Mouse (Mus musculus): ENCODE results near the gene Arvcf.

Arvcf gene

DNA sequence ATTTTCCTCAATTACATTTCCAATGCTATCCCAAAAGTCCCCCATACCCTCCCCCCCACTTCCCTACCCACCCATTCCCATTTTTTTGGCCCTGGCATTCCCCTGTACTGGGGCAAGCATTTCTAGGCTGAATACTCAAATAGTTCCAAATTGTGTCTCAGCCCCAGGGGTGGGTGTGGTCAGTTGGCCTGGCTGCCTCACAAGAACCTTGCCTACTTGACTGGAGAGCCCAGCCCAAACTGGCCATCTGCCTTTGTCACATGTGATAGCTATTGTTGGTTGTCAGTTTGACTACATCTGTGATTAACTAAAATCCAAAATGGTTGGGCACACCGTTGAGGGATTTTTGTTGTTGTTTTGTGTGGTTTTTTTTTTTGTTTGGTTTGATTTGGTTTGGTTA is 9.0 kb downstream of the Arvcf start:
- DNase-seq: no peak

DNA sequence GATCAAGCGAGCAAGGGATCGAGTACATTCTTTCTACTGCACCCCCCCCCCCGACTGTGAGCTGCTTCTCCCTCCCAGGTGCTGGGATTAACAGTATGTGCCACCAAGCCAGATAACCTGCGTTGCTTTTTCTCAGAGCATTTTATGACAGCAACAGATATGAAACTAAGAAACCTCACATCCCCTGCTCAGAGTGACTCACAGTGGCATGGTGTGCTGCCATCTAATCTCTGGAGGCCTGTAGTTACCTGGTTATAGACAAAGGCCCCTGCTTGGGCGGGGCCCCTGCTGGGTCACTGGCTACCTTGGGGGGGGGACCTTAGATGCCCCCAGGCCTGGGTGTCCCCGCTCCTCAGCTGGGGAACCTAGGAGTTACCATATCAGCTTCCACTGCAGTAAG is 10.0 kb downstream of the Arvcf start:
- no peak for DNase-seq

- DNase-seq: peak; percentile 64
Measured at GRCm38 (mm10) chr16:18360151-18360805, 12.3 kb downstream of the Arvcf start.

GRCm38 (mm10) chr16:18362948-18363347 is 15.0 kb downstream of the Arvcf start:
- no peak for DNase-seq

GRCm38 (mm10) chr16:18366849-18367248 is 18.9 kb downstream of the Arvcf start:
- DNase-seq: no peak

GRCm38 (mm10) chr16:18370197-18370596 is 22.2 kb downstream of the Arvcf start:
- DNase-seq: no peak

GRCm38 (mm10) chr16:18373632-18374031 is 25.6 kb downstream of the Arvcf start:
- no peak for DNase-seq

DNA sequence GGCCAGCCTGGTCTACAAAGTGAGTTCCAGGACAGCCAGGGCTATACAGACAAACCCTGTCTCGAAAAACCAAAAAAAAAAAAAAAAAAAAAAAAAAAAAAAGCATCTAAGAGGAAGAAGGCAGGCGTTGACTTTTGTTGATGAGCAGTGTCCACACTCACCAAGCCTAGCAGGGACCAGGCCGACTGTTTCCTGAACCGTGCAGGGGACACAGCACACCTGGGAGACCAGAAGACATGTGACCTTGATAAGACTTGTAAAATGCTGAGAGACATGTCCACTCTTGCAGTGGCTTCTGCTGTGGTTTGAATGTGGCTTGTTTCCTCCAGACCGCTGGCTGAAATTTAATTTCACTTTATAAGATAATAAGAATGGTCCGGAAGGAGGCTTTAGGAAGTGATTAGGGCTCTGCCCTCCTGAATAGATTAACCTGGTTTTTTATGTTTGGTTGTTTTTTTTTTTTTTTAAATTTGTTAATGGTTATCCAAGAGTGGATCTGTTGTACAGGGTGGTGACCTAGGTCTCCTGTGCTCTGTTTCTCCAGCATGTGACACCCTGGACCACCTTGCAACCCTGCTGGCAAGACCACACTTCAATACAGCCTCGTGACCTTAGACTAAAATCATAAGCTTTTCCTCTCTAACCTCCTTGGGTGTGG is 28.4 kb downstream of the Arvcf start:
- DNase-seq: no peak

DNA sequence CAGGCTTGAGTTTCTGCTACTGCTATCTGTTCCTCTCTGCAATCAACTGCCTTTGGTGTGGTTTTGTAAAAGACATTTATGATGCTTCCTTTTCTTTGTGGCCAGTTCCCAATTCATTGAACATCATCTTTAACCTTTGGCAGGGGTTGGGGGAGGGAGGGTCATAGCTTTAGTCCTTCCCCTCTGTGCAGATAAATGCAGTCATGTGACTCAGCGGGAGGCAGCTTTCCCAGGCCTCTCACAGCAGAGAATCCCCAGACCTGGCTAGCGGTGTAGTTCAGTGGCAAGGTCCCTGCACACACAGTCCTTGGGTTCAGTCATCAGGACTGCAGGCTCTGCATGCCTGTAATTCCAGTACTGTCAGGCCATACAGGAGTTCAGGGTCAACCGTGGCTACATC is 29.2 kb downstream of the Arvcf start:
- no peak for DNase-seq

- DNase-seq: no peak
Measured at GRCm38 (mm10) chr16:18378489-18378888, 30.5 kb downstream of the Arvcf start.

DNA sequence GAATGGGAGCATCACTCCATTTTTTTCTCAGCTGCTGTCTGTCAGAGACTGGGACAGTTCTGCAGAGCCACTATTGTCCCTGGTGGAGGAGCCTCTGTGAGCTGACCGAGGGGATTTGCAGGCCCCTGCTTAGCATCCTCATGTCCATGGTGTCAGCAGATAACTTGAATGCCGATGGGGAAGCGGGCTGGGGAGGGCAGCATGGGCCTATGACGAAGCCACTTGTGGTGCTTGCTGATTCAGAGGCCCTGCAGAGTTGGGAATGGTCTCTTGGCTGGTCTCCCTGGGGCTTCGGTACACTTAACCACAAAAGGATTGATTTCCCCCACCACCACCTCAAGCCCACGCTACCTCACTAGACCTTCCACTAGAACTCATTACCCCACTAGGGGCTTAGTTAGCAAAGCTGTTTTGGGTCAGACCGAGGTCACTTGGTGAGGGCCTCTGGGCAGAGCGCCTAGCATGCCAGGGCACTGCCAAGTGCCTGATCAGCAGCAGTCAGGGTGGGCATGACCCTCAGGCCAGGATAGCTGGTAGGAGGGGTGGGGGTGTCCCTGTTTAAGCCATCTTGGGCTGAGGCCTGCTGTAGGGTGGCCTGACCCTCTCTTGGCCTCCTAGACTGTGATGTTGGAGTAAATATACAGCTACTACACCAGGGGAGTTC is 31.5 kb downstream of the Arvcf start:
- DNase-seq: peak; percentile 13

DNA sequence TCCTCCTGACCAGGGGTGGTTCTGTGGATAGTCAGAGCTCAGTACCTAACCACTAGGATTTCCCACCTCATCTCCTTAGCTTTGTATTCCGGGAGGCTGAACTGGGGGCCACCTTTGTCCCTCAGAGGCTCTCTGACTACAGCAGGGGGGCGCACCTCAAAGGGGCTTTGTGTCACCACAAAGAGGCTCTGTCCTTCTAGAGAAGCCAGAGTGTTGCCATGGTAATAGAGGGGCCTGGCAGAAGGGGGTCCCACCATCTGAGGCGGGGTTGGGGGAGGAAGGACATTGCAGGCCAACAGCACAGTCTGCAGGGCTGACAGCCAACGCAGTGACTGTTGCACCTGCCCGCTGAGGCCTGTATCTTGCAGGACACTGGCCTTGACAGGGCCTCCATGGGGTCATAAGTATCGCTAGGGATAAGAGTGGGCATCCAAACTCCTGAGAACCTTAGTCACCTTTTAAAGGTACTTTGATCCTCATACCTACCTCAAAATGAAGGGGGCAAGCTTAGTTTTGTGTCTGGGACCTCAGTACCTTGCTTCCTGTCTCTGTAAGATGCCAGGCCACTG is 32.6 kb downstream of the Arvcf start:
- no peak for DNase-seq

GRCm38 (mm10) chr16:18381621-18382258 is 33.8 kb downstream of the Arvcf start:
- DNase-seq: peak; percentile 10

GRCm38 (mm10) chr16:18383045-18383726 is 35.2 kb downstream of the Arvcf start:
- peak; percentile 56 for DNase-seq

GRCm38 (mm10) chr16:18383756-18384155 is 35.8 kb downstream of the Arvcf start:
- no peak for DNase-seq

DNA sequence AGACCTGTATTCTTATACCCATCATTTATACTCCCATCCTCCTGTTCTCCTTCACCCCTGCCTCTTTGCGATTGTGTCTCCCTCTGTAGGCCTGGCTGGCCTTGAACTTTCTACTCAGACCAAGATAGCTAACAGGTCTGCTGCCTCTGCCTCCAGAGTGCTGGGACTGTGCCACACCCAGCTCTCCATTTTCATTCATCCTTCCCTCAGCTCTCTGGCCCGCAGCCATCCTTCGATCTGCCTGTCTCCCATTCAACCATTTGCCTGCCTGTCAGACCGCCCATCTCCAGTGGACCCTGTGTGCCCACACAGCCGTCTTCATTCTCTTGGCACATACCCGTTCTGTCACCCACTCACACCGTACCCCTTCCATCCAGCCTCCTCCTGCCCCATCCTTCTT is 36.2 kb downstream of the Arvcf start:
- DNase-seq: peak; percentile 29

DNA sequence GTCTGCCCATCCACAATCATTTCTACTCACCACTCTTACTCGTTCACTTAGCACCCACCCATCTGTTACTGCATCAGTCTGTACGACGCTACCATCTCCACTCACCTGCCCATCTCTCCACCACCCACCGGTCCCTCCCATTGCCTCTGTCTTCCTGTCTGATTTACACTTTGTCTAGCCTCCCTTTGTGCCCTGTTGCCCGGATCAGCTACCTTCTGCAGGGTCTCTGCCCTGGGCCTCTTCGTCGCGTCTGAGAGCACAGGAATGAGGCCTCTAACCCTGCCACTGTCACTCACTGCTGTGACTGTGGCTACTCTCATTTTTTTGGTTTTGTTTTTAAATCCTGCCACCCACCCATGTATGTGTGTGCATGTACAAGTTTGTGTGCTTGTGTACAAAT is 36.7 kb downstream of the Arvcf start:
- no peak for DNase-seq

- no peak for DNase-seq
Measured at GRCm38 (mm10) chr16:18385411-18385810, 37.4 kb downstream of the Arvcf start.

DNA sequence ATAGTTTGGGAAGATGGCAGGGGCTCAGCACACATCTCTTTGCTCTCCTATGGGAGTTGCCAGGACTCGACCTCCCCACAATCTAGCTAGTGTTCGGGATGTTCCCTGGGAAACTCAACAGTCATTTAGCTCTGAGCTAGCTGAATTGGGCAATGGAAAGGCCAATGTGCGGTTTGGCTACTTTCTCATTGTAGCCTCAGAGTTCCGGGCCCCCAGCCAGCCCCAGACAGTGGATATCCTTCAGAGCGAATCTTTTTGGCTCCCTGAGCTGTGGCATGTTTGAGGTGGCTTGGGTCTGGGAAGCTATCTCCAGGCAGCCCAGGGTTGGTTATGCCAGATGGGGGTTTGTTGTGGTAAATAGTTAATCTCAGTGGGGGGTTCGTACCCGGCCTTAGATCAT is 38.5 kb downstream of the Arvcf start:
- DNase-seq: peak; percentile 28

- DNase-seq: peak; percentile 11
Measured at GRCm38 (mm10) chr16:18386972-18387371, 39.0 kb downstream of the Arvcf start.

DNA sequence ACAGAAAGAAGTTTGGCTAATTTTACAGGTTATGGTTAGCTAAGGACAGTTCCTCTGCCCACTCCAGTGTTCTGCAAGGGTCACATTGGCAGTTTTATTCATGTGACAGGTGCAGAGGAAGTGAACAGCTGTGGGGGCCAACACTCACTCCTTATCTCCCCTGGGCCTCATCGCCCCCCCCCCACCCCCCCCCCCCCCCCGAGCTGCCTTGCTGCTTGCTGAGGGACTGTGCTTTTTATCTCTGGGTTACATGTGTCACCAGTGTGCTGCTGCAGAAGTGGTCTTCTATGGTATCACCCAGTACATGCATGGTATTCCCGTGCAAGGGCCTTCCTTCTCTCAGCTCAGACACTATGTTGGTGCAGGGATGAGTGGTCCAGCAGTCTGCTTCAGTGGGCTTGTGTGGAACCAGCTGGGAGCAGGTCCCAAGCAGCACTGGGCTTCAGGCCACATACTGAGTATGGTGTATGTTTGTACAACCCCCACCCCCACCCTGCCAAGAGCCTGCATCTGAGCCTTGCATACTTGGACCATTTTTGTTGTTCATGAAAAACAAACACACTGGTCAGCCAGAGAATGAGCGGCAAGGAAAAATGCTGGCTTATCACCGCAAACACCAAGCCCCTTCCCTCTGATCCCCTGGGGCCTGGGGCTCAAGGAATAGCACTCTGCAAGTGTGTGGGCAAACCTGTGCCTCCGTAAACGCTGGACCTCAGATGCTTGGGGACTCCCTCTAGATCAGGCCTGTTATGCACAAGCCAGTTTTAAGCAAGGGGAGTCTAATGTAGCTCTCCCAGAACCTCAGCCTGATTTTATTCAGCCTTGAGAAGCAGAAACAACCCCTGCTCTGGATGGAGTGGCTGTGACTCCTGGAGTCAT is 40.0 kb downstream of the Arvcf start:
- DNase-seq: no peak

Measured in cerebellum, adult 8-10 months (tissue).